Mouse (Mus musculus) spleen, adult 2 months (tissue): ENCODE measurements around the gene Smu1. TPM values are rescaled to one million over a fixed set of nuclear protein-coding genes. Genes with fewer than 3 reads are reported as not detected.

Experiments
- DNase-seq, 2 experiments: peaks; one replicate each; pipeline versions ENCODE4 v3.0.0 to v3.0.0-alpha.2; 2012 to 2021; ENCODE audit warnings: low spot score in 2 of 2, low read depth in 1 of 2
- H3K27ac ChIP-seq: fragments of 200-500 bp; 2 replicates; pipeline ENCODE4 v1.5.1; 2012; ENCODE audit warnings: low read length, inconsistent platforms; ENCODE audit not compliant: insufficient read depth
- H3K27me3 ChIP-seq: fragments of 200-500 bp; 2 replicates; pipeline ENCODE4 v1.6.1; 2012; ENCODE audit warnings: mild to moderate bottlenecking, moderate library complexity, low read length, inconsistent platforms; ENCODE audit not compliant: control insufficient read depth, insufficient read depth
- H3K36me3 ChIP-seq: fragments of 200-500 bp; 2 replicates; pipeline ENCODE4 v1.6.1; 2012; ENCODE audit warnings: mild to moderate bottlenecking, low read length, inconsistent platforms; ENCODE audit not compliant: control insufficient read depth, insufficient read depth
- H3K4me1 ChIP-seq: fragments of 200-500 bp; 2 replicates; pipeline ENCODE4 v1.6.1; 2011; ENCODE audit warnings: inconsistent platforms; ENCODE audit not compliant: control insufficient read depth, insufficient read depth, insufficient read length
- H3K4me3 ChIP-seq: fragments of 200-500 bp; 2 replicates; pipeline ENCODE4 v1.5.1; 2011; ENCODE audit warnings: mild to moderate bottlenecking, inconsistent platforms; ENCODE audit not compliant: insufficient read depth, insufficient read length; ENCODE audit errors: extremely low read depth
- CTCF ChIP-seq: fragments of 200-500 bp; IDR thresholded peaks from 2 replicates; pipeline ENCODE4 v1.5.1; 2011; ENCODE audit warnings: mild to moderate bottlenecking, inconsistent platforms; ENCODE audit not compliant: insufficient read depth, insufficient read length, insufficient replicate concordance; ENCODE audit errors: extremely low read depth
- POLR2A ChIP-seq: fragments of 200-500 bp; IDR thresholded peaks from 2 replicates; pipeline ENCODE4 v1.6.1; 2011; ENCODE audit warnings: low read depth, low read length, inconsistent platforms
- WGBS: fragments of 180-500 bp; shearing (Covaris S2); methylation state at CpG from one replicate; pipeline ENCODE4 v1.1.7; 2018; 5-methylcytosine and 5-hydroxymethylcytosine counted together
- polyA plus RNA-seq: library from polyadenylated mRNA; depleted of rRNA; stranded (reverse); fragments of >200 nt; gene quantifications from 2 replicates; pipeline ENCODE4 v1.2.3, GENCODE M21; 2012; rRNA removed

Gene Smu1
- polyA plus RNA-seq, 1 experiment, result 11.8 TPM

DNA sequence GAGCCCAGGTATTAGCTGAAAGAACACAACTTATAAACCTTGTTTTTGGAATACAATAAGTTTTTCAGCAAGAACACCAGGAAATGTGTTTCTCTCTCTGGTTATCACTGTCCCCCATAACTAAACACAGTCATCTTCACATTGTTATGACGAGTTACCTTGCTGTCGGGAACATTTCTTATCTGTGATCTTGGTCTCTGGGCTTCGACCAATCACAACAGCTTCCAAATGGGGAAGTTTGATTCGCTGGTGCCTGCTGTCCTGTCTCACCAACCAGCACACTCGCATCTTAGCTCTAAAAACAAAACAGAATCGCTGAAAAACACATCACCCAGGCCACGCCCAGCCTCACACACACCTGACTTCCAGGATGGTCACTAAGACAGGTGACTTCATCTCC, 60.7 kb downstream of the Smu1 start:
- TF ChIP-seq POLR2A, result no peak
- TF ChIP-seq CTCF, result no peak

DNA sequence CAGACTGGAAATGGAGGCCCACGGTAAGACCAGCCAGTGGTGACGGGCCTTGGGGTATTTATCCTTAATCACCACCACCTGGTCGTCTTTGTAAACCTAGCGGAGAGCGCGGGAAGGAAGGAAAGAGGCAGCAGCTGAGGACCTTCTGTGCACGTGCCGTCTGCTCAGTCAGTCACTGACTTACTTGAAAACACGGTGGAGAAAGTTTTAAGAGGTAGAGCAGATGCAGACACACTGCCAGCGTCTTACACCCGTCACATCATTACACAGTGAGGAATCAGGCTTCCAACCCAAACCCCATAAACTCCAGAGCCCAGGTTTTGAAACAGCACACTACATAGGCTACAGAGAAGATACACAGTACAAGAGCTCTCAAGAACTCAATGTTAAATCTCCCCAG, 66.6 kb downstream of the Smu1 start:
- peaks cover 34% of the 10 kb centered on the region for H3K36me3 ChIP-seq
- H3K4me3 ChIP-seq, result no peak overlapping the region
- H3K4me1 ChIP-seq, result no peaks in the 10 kb centered on the region
- no peak overlapping the region for H3K27ac ChIP-seq
- 92% methylated on average over 11 of the region's 11 CpGs for WGBS
- no peak for TF ChIP-seq CTCF
- TF ChIP-seq POLR2A, result no peak
- no peaks in the 10 kb centered on the region for H3K27me3 ChIP-seq
- no peak for DNase-seq

More for the DNA sequence above, 60.7 kb downstream of the Smu1 start:
- Histone ChIP-seq H3K27me3 (no peaks in the 10 kb centered on the region), H3K4me3 (no peak overlapping the region), H3K36me3 (peaks cover 22% of the 10 kb centered on the region), H3K27ac (no peak overlapping the region), H3K4me1 (no peaks in the 10 kb centered on the region)
- DNase-seq, result no peak
- WGBS, result 70% methylated on average over 7 of the region's 7 CpGs

Other genes with a start within 250 kb of the Smu1 start
- 3.8 and 4.4 TPM in 2 replicates for gene Aptx, start 54.7 kb downstream of the Smu1 start, polyA plus RNA-seq
- gene Dnaja1, start 35.8 kb downstream of the Smu1 start, polyA plus RNA-seq, result 2.3 and 4.1 TPM in 2 replicates
- gene B4galt1, start 96.1 kb upstream of the Smu1 start, polyA plus RNA-seq, result 24.6 and 37.4 TPM in 2 replicates
- gene Spink4, start 162.1 kb upstream of the Smu1 start, polyA plus RNA-seq, result not detected in 2 replicates
- gene Bag1, start 190.4 kb upstream of the Smu1 start, polyA plus RNA-seq, result 43.8 and 76.3 TPM in 2 replicates
- 5.8 and 6.2 TPM in 2 replicates for gene Chmp5, start 190.5 kb upstream of the Smu1 start, polyA plus RNA-seq
- 23.4 and 27.5 TPM in 2 replicates for gene Nfx1, start 213.0 kb upstream of the Smu1 start, polyA plus RNA-seq